Mouse (Mus musculus): Measurements from ENCODE around the gene Hoxd12.

The Hoxd12 gene

DNA sequence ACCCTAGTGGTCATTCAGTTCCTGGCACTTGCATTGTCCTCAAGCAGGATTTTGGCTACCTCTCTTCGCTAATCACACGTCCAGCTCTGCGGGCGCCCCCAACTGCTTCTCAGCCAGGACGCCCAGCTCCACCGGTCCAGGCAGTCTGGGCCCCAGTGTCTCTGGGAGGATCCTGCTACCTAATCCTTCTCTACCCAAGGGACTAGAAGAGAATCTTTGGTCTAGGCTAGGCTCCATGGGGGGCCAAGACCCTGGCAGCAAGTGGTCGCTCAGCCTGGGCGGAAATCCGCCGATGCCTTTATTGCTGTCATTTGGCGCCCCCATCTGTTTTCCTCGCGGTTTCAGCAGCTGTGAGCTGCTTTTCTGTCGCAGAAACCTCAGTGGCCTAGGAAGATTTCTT lies 13.1 kb upstream of the Hoxd12 start:
- in situ Hi-C loops (cut with MseI, MboI), result loop anchor here (10.0 kb wide), 2 partner anchors 357 to 367 kb away; no protein-coding TSS in a partner anchor

DNA sequence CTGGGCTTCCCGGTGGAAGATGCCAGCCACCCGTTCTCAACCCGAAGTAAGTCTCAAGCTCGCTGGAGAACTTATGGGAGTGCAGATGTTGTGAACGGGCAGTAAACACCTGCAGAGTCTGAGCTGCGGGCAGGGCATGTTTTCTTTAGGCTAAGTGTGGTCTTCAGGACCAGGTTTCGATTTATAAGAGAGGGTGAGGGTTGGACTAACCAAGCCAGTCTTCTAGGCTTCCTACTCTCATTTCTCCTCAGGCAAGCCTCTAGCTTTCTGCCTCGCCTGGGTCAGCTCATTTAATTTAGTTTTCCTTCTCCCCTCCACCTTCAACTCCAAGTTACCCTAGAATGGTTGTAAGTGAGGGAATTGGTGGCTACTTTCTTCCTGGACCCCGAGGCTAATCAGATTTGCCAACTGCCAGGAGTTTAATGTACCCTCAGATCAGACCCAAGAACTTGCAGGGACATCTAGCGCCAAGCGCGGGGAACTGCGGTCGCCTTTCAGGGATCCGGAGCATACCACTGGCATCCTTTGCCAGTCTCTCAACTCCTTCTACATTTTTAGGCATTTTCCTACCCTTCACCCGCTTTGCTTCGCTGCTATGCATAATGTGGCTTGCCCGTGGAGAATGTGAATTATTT lies 11.4 kb upstream of the Hoxd12 start:
- in situ Hi-C loops (cut with MseI, MboI), result loop anchor here (10.0 kb wide), 2 partner anchors 359 to 369 kb away; no protein-coding TSS in a partner anchor

DNA sequence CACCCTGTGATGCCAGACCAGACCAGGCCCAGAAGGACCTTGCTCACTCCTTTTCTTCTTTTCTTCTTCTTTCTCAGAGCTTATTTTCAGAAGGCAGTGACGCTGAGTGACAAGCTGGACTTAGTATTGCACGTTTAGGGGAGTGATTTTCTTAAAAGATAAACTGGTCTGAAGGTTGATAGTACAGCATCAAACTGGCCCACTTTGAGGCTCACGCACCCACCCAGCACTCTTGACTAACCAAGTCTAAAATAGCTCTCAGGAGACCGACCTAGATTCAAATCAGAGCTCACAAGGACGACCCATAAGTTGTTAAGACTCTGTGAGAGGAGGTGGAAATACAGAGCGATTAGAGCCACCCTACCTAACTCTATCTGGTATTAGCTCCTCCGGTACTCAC lies 8.4 kb upstream of the Hoxd12 start:
- in situ Hi-C loops (cut with MseI, MboI), result loop anchor here (10.0 kb wide), 2 partner anchors 362 to 372 kb away; no protein-coding TSS in a partner anchor

DNA sequence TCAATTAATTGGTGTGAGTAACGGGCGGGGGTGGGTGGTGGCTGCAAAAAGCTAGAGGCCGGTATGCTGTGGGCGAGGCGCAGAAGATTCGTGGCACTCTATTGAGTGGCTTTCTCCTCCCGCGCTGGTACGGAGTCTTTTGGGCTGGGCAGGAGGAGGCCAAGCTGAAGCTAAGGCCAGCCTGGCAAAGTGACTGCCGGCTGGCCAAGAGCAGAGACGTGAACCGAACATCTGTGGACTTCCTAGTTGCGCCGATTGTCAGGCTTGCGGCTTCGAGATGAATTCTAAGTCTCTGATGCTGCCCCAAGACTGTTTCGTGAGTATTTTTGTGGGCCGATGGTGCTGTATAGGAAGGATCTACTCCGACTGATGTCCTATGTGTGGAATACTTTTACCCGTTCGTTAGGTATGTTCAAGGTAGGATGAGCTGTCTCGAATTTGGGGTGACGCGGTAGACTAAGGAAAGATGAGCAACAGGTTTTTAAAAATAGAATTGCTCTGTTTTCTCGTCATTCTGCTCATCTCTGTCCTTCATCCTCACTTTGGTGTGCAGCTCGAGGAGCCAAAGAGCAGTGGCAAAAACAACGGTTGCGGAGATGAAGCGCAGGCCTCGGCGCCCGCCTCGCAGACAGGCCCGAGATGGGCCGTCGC lies 7.5 kb upstream of the Hoxd12 start:
- in situ Hi-C loops (cut with MseI, MboI), result loop anchor here (10.0 kb wide), 2 partner anchors 363 to 373 kb away; no protein-coding TSS in a partner anchor

DNA sequence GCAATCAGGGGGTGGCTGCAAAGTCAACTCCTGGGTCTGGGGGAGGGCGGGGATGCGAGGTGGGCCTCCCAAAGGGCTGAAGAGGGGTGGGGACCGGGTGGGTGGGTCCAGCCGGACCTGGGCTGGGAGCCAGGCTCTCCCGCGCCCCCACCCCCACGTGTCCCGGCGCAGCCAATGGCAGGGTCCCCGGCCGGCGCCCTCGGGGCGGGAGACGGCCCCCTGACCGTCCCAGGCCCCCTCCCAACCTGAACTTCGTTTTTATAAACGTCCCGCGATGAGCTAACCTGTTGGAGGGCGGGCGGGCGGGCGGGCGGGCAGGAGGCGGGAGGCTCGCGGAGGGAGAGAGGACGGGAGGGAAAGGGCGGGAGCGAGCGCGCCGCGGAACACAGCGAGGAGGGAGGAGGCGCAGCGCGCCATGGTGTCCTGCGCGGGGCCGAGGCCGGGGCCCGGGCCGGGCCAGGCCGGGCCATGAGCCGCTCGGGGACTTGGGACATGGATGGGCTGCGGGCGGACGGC lies 6.9 kb upstream of the Hoxd12 start, which contains the start of gene Hoxd13:
TSS of gene Hoxd13 (plus strand) at position 469 of the 516 bp plus-strand sequence.
- in situ Hi-C loops (cut with MseI, MboI), result loop anchor here (10.0 kb wide), 2 partner anchors 363 to 373 kb away; no protein-coding TSS in a partner anchor

DNA sequence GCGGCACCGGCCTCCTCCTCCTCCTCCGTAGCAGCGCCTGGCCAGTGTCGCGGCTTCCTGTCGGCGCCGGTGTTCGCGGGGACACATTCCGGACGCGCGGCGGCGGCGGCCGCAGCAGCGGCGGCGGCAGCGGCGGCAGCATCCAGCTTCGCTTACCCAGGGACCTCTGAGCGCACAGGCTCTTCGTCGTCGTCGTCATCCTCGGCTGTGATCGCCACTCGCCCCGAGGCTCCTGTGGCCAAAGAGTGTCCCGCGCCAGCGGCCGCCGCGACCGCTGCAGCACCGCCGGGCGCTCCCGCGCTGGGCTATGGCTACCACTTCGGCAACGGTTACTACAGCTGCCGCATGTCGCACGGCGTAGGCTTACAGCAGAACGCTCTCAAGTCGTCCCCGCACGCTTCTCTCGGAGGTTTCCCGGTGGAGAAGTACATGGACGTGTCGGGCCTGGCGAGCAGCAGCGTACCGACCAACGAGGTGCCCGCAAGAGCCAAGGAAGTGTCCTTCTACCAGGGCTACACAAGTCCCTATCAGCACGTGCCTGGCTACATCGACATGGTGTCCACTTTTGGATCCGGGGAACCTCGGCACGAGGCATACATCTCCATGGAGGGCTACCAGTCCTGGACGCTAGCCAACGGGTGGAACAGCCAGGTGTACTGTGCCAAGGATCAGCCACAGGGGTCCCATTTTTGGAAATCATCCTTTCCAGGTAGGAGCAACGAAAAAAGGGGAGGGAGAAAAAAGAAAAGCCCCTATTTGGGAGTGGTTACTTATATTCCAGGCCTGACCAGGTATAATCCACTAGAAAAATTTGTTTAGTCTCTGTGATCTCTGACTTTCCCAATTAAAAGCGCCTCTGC lies 6.2 kb upstream of the Hoxd12 start:
- in situ Hi-C loops (cut with MseI, MboI), result loop anchor here (10.0 kb wide), 2 partner anchors 364 to 374 kb away; no protein-coding TSS in a partner anchor

DNA sequence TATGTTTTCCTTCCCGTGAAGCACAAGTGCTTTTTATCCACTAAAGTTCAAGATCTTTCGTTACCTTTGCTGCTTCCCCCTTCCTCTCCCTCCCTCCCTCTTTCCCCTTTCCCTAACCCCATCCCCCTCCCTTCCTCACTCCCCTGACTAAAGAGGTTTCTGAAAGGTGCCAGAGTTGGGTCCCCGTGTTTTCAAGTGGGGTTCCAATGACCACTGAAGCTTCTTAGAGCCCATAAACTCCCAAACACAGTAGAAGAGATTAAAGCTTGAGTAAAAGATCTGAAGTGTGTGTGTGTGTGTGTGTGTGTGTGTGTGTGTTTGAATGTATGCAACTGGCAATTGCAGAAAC lies 5.6 kb upstream of the Hoxd12 start:
- in situ Hi-C loops (cut with MseI, MboI), result loop anchor here (10.0 kb wide), 2 partner anchors 364 to 374 kb away; no protein-coding TSS in a partner anchor

DNA sequence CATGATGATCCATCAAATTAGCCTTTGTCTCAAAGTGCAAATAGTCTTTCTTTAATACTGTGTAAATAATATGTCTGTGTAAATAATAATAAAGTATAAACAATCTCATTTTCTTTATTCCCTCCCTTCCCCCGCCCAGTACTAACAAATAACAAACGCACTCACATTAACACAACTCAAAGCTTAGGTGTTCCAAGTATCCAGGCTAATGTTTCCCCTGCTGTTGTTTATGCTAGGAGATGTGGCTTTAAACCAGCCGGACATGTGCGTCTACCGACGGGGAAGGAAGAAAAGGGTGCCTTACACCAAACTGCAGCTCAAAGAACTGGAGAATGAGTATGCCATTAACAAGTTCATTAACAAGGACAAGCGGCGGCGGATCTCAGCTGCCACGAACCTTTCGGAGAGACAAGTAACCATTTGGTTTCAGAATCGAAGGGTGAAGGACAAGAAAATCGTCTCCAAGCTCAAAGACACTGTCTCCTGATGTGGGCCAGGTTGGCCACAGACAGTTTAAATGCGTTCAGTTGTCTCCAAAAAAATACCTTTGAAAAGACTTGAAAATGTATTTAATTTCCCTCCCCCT lies 5.1 kb upstream of the Hoxd12 start:
- in situ Hi-C loops (cut with MseI, MboI), result loop anchor here (10.0 kb wide), 2 partner anchors 365 to 375 kb away; no protein-coding TSS in a partner anchor

DNA sequence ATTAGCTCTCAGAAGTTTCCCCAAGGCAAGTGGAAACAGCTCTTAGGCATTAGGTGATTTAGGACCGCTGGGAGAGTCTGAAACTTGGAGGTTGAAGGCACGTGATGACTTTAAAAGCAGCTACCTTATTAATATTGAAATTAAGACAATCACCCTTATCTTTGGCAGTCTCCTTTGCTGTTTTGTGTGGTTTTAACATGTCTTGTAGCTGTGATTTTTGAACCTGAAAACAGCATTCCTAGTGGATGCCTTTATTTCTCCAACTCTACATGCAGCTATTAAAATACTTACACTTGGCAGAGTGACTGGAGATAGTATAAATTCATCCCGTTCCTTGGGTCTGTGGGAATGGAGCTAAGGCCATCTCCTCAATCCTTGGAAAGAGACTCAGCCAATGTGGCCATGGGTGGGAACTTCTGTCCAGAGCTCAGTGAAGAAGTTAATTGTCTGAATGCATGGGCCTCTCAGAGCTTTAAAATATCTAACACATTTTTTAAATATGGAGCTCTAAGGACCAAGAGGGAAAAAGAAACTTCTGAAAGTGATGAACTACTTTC lies 4.1 kb upstream of the Hoxd12 start:
- in situ Hi-C loops (cut with MseI, MboI), result no loop called here

DNA sequence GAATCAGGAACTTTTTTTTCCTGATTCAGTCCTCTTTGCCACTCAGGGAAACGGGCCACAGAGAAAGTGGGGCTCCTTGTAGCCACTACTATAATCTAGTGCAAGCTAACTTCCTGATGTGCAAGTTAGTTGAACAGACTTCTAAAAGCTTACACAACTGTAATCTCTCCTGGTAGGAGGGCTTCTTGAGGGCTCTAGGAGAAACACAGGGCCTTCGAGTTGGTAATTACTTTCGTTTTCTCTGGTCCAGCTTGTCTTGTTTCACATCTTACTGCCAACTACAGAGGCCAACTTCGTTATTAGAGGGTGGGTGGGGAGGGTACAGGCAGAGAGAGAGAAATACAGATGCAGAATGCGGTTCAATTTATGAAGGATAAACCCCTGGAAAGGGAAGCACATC lies 3.0 kb upstream of the Hoxd12 start:
- in situ Hi-C loops (cut with MseI, MboI), result no loop called here

DNA sequence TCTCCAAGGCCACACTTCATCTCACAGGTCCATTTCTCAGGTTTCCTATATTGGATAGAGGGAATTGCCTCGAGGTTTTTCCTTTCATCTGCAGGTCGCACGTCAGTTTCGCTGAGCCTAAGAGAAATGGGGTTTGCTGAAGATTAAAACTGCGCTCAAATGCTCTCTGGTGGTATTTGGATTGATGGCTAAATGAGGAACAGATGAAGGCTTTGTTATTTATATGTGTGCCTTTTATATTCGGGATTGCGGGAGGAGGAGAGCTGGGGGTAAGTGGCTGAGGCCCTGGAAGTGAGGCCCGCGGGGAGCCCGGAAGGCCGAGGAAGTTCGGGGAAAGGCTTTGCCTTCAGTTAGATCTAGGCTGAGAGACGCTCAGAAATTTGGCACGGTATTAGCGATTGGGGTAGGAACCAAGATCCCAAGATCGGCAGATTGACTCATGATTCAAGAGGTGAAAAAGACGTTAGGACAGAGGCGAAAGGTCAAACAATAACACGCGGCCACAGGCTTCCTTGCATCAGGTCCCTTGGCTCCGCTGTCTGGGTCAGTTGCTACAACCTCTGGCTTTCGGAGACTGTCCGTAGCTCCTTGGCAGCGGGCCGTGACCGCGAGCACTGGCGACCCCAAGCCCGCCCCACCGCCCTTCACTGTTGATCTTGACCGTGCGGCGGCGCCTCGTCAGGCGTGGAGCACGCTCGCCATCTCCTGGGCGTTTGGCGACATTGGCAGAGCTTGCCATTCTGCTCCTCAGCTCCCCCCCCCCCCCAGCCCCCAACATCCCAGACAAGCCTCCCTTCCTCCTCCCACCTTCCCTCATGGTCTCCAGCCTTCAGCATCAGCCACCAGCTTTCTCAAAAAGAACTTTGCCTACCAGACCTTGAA lies 2.1 kb upstream of the Hoxd12 start:
- in situ Hi-C loops (cut with MseI, MboI), result no loop called here

DNA sequence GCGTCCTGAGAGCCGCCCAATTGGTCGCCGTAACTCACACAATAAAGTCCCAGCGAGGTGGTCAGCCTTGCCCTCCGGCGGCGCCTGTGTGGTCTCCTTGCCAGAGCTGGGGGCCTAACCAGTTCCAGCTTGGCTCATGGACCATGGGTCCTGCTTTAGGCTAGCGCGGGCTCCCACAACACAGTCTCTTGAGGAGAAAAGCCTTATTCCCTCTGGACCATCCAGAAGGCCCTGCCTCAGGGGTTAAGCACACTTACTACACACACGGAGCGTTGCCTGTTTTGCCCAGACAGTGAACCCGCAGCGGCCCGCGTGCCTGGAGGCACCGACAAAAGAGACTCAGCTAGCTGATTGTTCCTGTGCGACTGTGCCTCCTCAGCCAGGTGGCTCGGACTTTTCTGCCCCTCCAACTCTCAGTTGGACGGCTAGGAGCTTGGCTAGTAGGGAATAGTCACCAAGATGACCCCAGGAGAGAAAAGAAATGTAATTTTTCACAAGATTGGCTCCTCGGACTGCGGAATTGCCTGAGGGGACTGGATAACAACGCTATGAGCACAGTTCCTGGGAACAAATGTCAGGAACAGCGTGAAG lies 883 bp upstream of the Hoxd12 start:
- in situ Hi-C loops (cut with MseI, MboI), result no loop called here

DNA sequence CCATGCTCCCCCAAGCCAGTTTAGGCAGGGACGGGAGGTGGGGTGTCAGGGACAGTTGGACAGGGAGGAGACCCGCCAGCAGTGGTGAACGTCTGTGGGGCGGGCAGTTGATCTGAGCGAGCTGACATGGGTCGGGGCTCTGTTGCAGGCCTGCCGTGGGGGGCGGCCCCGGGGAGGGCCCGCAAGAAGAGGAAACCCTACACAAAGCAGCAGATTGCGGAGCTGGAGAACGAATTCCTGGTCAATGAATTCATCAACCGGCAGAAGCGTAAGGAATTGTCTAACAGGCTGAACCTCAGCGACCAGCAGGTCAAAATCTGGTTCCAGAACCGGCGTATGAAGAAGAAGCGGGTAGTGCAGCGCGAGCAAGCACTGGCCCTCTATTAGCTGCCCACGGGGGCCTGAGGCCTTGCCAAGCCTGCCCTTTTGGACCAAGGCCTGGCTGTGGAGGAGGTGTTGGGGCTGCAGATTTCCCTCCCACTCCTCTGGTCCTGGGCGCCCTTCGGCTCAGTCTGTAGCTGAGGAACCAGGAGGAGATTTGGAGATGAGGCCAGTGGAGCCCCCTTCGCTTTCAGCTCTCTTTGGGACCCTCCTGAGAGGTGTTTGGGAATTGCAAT lies 961 bp downstream of the Hoxd12 start:
- in situ Hi-C loops (cut with MseI, MboI), result no loop called here

DNA sequence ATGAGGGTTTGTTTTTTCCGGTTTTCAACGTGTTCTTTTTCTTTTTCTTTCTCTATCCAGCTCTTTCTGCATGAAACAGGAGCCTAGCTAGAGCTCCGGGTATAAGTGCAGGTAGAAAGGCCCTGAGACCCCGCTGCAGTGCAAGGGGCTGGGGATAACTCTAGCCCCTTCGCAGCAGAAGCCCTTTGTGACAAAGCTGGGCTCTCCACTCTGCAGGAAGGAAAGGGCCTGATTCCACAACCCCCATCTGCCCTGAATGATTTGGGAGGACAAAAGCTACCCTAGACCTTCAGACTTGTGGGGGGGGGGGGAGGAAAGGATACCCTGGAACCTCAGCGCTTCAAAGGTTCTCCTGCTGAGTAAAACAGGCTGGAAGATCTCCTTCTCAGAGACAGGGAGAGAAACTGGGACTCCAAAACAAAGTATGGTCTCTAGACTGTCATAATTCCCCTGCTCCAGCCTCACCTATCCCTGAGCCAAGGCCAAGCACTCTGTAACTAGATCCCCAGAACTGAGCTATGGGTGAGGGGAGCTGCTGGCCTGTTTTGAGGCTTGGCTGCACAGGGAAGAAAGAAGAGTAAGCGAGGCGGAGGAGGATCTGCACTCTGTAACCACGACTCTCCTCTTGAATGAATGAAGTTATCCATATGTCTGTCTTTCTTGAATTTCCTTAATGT lies 1.7 kb downstream of the Hoxd12 start:
- in situ Hi-C loops (cut with MseI, MboI), result no loop called here

DNA sequence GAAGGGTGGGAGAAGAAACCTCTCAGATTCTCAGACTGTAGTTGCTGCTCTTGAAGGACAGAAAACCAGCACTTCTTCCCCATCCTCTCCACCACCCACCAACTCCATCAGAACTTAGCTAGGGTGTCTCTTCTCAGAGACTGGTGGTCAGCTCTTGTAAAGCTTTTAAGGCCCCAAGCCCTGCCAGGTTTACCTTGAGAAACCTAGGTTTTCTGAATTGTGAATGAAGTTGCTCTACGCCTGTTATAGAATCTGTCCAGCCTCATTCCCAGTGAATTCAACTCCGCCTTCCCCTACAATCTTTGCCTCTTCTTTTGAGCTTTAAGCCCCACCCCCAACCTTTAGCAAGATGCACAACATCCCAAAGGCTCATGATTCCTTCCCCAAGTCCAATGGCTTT lies 2.3 kb downstream of the Hoxd12 start:
- in situ Hi-C loops (cut with MseI, MboI), result no loop called here

DNA sequence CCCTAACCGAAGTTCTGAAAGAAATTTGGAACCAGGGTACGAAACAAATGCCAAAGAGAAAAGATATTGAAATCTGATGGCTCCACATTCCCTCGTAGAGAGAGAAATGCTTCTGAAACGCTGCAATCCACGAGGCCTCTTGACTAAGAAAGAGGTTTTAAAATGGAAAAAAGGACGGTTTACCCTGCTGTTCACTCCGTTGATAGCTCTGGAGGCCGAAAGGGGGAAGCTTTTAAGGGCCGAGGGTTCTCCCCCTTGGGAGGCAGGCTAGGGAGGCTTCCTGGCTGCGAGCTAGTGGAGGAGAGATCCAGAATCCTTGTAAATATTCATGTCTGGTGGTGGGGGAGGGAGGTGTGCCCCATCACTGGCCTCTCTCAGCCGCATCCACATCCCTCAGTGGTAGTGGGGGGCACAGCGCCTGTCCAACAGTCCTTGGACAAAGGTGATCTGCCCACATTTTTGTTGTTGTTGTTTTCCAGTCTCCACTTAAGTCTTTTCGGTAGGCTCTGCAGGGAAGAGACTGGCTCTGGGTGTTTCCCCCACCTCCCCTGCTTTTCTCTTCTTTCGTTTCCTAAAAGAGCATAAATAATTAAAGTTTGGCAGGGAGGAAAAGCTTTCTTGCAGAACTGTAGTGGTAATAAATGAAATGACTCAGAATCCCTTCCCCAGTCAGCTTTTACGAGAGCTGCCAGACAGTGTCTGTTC lies 4.2 kb downstream of the Hoxd12 start, which contains the start of gene Hoxd11:
TSS of gene Hoxd11 (plus strand) at position 667 of the 705 bp plus-strand sequence.
- in situ Hi-C loops (cut with MseI, MboI), result no loop called here

DNA sequence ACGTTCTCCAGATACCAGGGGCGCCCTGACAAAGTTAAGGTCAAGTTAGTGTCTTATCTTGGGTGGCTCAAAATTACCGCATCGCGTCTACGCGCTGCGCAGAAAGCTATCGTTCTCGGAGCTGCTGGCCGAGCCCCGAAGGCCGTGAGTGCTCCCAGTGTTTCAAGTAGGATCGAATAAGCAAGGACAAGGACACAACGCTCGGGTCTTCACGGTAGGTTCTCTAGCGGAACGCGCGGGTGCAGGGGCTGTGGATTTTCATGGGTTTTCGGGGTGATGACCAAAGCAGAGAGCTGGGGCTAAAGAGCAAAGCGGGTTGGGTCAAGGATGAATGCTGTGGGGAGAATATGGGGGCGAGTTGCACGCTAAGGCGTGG lies 4.8 kb downstream of the Hoxd12 start:
- in situ Hi-C loops (cut with MseI, MboI), result no loop called here

DNA sequence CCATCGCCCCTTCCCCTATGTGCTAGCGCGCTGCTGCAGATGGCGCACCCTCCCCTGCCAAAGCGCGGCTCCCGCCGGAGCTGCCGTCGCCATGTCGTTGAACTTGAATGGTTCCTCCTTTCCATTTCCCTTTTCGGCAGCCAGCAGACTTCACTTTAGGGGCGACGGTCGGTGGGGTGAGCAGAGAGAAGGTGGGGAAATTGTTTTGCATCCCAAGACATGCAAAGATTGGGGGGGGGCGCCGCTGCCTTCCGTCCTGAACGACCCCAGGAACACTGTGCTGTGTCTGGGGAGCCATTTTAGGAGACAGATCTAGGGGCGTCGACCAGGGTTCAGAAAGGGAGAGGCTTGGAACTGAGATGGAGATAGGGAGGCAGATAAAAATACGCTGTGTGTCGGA lies 5.2 kb downstream of the Hoxd12 start:
- in situ Hi-C loops (cut with MseI, MboI), result no loop called here
